Comparison of ENCODE assay signal across 18 mouse cellular contexts in genomic region chr11:75196131-75196530, GRCm38 (mm10). TPM values are rescaled to one million over a fixed set of nuclear protein-coding genes. Genes with fewer than 3 reads are reported as not detected.
A peak's percentile ranks its signal among the peaks of the same experiment; 100 is the strongest.
DNase-seq lines count a peak whose midpoint lies in the region; ATAC-seq lines count a peak whose summit lies in the region.
"Had no signal": no experiment of that assay in that cellular context is flagged by ENCODE, and none has a peak within 500 bp of the region (broad histone marks: within the 10 kb centered on the region; RNA-seq: fewer than 3 reads in every experiment).

No protein-coding gene starts in this region.

- H3K9ac ChIP-seq in heart, embryonic 13.5 days = no peak overlapping the region
- H3K9ac ChIP-seq in hindbrain, embryonic 13.5 days = no peak overlapping the region
- peak overlapping the region; percentile 59 for H3K9ac ChIP-seq in midbrain, embryonic 16.5 days (ENCODE audit: low read depth, low read length)
- H3K9ac ChIP-seq in kidney, embryonic 15.5 days = no peak overlapping the region
- H3K9ac ChIP-seq: embryonic facial prominence, embryonic 15.5 days; limb, embryonic 15.5 days; stomach, embryonic 15.5 days had no signal

- no peak for ATAC-seq in heart, embryonic 13.5 days (ENCODE audit: extremely low read depth, insufficient number of reproducible peaks, low FRiP score, low TSS enrichment)
- no peak for ATAC-seq in hindbrain, embryonic 13.5 days (ENCODE audit: low FRiP score)
- ATAC-seq in midbrain, embryonic 16.5 days = no peak
- no peak for ATAC-seq in kidney, embryonic 15.5 days (replicated peaks; ENCODE audit: low FRiP score)
- ATAC-seq: intestine, postnatal 0 days; Patski had no signal

- H3K4me1 ChIP-seq in heart, embryonic 13.5 days = peaks cover 57% of the 10 kb centered on the region
- peaks cover 56% of the 10 kb centered on the region for H3K4me1 ChIP-seq in hindbrain, embryonic 13.5 days (replicated peaks)
- peaks cover 24% of the 10 kb centered on the region for H3K4me1 ChIP-seq in midbrain, embryonic 16.5 days (ENCODE audit: control insufficient read depth, insufficient read depth, low read length)
- peaks cover 48% of the 10 kb centered on the region for H3K4me1 ChIP-seq in kidney, embryonic 15.5 days

- H3K27me3 ChIP-seq in heart, embryonic 13.5 days (replicated peaks) = peaks cover 68% of the 10 kb centered on the region
- H3K27me3 ChIP-seq in hindbrain, embryonic 13.5 days = peaks cover 87% of the 10 kb centered on the region
- H3K27me3 ChIP-seq in midbrain, embryonic 16.5 days (ENCODE audit: control insufficient read depth, insufficient read depth, low read depth, low read length) = no peaks in the 10 kb centered on the region
- H3K27me3 ChIP-seq in kidney, embryonic 15.5 days = peaks cover 81% of the 10 kb centered on the region

- WGBS in heart, embryonic 13.5 days = 68% methylated on average over 6 of the region's 6 CpGs
- 51% methylated on average over 6 of the region's 6 CpGs for WGBS in hindbrain, embryonic 13.5 days
- WGBS in midbrain, embryonic 16.5 days = 58% methylated on average over 6 of the region's 6 CpGs
- WGBS in kidney, embryonic 15.5 days = 48% methylated on average over 6 of the region's 6 CpGs

- no peaks in the 10 kb centered on the region for H3K9me3 ChIP-seq in heart, embryonic 13.5 days
- H3K9me3 ChIP-seq in hindbrain, embryonic 13.5 days = no peaks in the 10 kb centered on the region
- H3K9me3 ChIP-seq in midbrain, embryonic 16.5 days (replicated peaks; ENCODE audit: control insufficient read depth, low read length, poor library complexity, severe bottlenecking) = no peaks in the 10 kb centered on the region
- H3K9me3 ChIP-seq in kidney, embryonic 15.5 days (replicated peaks) = no peaks in the 10 kb centered on the region
- H3K9me3 ChIP-seq: embryonic facial prominence, embryonic 15.5 days; heart, embryonic 15.5 days; limb, embryonic 15.5 days; stomach, embryonic 15.5 days had no signal

- no peak overlapping the region for H3K27ac ChIP-seq in heart, embryonic 13.5 days (replicated peaks)
- H3K27ac ChIP-seq in hindbrain, embryonic 13.5 days = no peak overlapping the region
- H3K27ac ChIP-seq in midbrain, embryonic 16.5 days (ENCODE audit: low read length) = peak overlapping the region; percentile 74
- no peak overlapping the region for H3K27ac ChIP-seq in kidney, embryonic 15.5 days
- H3K27ac ChIP-seq: embryonic facial prominence, embryonic 15.5 days; heart, embryonic 15.5 days; limb, embryonic 15.5 days; macrophage; stomach, embryonic 15.5 days had no signal

- intact Hi-C loops in heart, postnatal 14 days (cut with DNase I) = no loop called here
- intact Hi-C loops in gastrocnemius, postnatal 36 days (cut with DNase I) = no loop called here

- DNase-seq in cerebellum, adult 18-20 months = peak; percentile 60
- DNase-seq in cerebellum, adult 8-10 months = no peak
- DNase-seq in heart, postnatal 14 days = no peak
- no peak for DNase-seq in gastrocnemius, postnatal 36 days
- DNase-seq: gastrocnemius, postnatal 25 days; lung, adult 18-20 months; thymus, postnatal 4 days had no signal

- peak overlapping the region; percentile 89 for H3K4me2 ChIP-seq in heart, embryonic 13.5 days
- peak overlapping the region; percentile 77 for H3K4me2 ChIP-seq in hindbrain, embryonic 13.5 days
- H3K4me2 ChIP-seq in midbrain, embryonic 16.5 days (ENCODE audit: low read length) = peak overlapping the region; percentile 57
- H3K4me2 ChIP-seq in kidney, embryonic 15.5 days = no peak overlapping the region
- H3K4me2 ChIP-seq: stomach, embryonic 15.5 days had no signal

- H3K36me3 ChIP-seq in heart, embryonic 13.5 days = no peaks in the 10 kb centered on the region
- no peaks in the 10 kb centered on the region for H3K36me3 ChIP-seq in hindbrain, embryonic 13.5 days
- no peaks in the 10 kb centered on the region for H3K36me3 ChIP-seq in midbrain, embryonic 16.5 days (ENCODE audit: control insufficient read depth, insufficient read depth, low read length)
- H3K36me3 ChIP-seq in kidney, embryonic 15.5 days = no peaks in the 10 kb centered on the region
- H3K36me3 ChIP-seq: embryonic facial prominence, embryonic 15.5 days; heart, embryonic 15.5 days; limb, embryonic 15.5 days; stomach, embryonic 15.5 days had no signal

- no peak overlapping the region for H3K4me3 ChIP-seq in heart, embryonic 13.5 days
- peak overlapping the region; percentile 57 for H3K4me3 ChIP-seq in hindbrain, embryonic 13.5 days
- peak overlapping the region; percentile 64 for H3K4me3 ChIP-seq in midbrain, embryonic 16.5 days (ENCODE audit: low read depth, low read length)
- no peak overlapping the region for H3K4me3 ChIP-seq in kidney, embryonic 15.5 days (replicated peaks)
- H3K4me3 ChIP-seq: stomach, embryonic 15.5 days had no signal

RNA-seq across cellular contexts. Expression of gene Rtn4rl1, which starts 2.5 kb away (rescaled TPM):
- 10.2 and 12.4 TPM in 2 replicates for polyA plus RNA-seq in heart, embryonic 13.5 days (2015; fragmentation: Nextera tagmentation; extraction: Ambion mirVana)
- 10 to 100 TPM; 10.6 to 13.2 TPM for total RNA-seq in heart, postnatal 14 days (2021)
- polyA plus RNA-seq in hindbrain, embryonic 13.5 days (2015; fragmentation: Nextera tagmentation; extraction: Ambion mirVana) = 6.2 and 8.0 TPM in 2 replicates
- 17.8 and 19.7 TPM in 2 replicates for polyA plus RNA-seq in midbrain, embryonic 16.5 days (2015; fragmentation: Nextera tagmentation; extraction: Ambion mirVana)
- polyA plus RNA-seq in kidney, embryonic 15.5 days (2015; fragmentation: Nextera tagmentation; extraction: Ambion mirVana) = 3.4 and 3.6 TPM in 2 replicates
- 1 to 10 TPM; 1.0 TPM for total RNA-seq in gastrocnemius, postnatal 36 days (2021)

RNA-seq across cellular contexts. Expression of gene Dph1, which starts 5.1 kb away (rescaled TPM):
- 19.3 and 21.3 TPM in 2 replicates for polyA plus RNA-seq in heart, embryonic 13.5 days (2015; fragmentation: Nextera tagmentation; extraction: Ambion mirVana)
- 1 to 10 TPM; 9.9 TPM for total RNA-seq in heart, postnatal 14 days (2021)
- 14.4 and 15.5 TPM in 2 replicates for polyA plus RNA-seq in hindbrain, embryonic 13.5 days (2015; fragmentation: Nextera tagmentation; extraction: Ambion mirVana)
- 12.5 and 14.0 TPM in 2 replicates for polyA plus RNA-seq in midbrain, embryonic 16.5 days (2015; fragmentation: Nextera tagmentation; extraction: Ambion mirVana)
- 24.6 and 26.3 TPM in 2 replicates for polyA plus RNA-seq in kidney, embryonic 15.5 days (2015; fragmentation: Nextera tagmentation; extraction: Ambion mirVana)
- 1 to 10 TPM; 4.9 to 5.2 TPM for total RNA-seq in gastrocnemius, postnatal 36 days (2021)

RNA-seq across cellular contexts. Expression of gene Ovca2, which starts 17.5 kb away (rescaled TPM):
- polyA plus RNA-seq in heart, embryonic 13.5 days (2015; fragmentation: Nextera tagmentation; extraction: Ambion mirVana) = 15.2 and 16.4 TPM in 2 replicates
- total RNA-seq in heart, postnatal 14 days (2021) = 1 to 10 TPM; 7.1 TPM
- polyA plus RNA-seq in hindbrain, embryonic 13.5 days (2015; fragmentation: Nextera tagmentation; extraction: Ambion mirVana) = 17.0 and 18.2 TPM in 2 replicates
- polyA plus RNA-seq in midbrain, embryonic 16.5 days (2015; fragmentation: Nextera tagmentation; extraction: Ambion mirVana) = 13.3 and 14.5 TPM in 2 replicates
- 25.3 and 27.0 TPM in 2 replicates for polyA plus RNA-seq in kidney, embryonic 15.5 days (2015; fragmentation: Nextera tagmentation; extraction: Ambion mirVana)
- total RNA-seq in gastrocnemius, postnatal 36 days (2021) = 1 to 10 TPM; 2.4 to 3.0 TPM

RNA-seq across cellular contexts. Expression of gene Hic1, which starts 26.8 kb away (rescaled TPM):
- polyA plus RNA-seq in heart, embryonic 13.5 days (2015; fragmentation: Nextera tagmentation; extraction: Ambion mirVana) = 9.4 and 9.5 TPM in 2 replicates
- total RNA-seq in heart, postnatal 14 days (2021) = 10 to 100 TPM; 22.7 to 26.3 TPM
- 3.4 TPM in 2 replicates for polyA plus RNA-seq in hindbrain, embryonic 13.5 days (2015; fragmentation: Nextera tagmentation; extraction: Ambion mirVana)
- 1.3 and 1.8 TPM in 2 replicates for polyA plus RNA-seq in midbrain, embryonic 16.5 days (2015; fragmentation: Nextera tagmentation; extraction: Ambion mirVana)
- 24.3 and 25.9 TPM in 2 replicates for polyA plus RNA-seq in kidney, embryonic 15.5 days (2015; fragmentation: Nextera tagmentation; extraction: Ambion mirVana)
- 1 to 10 TPM; 5.1 to 7.2 TPM for total RNA-seq in gastrocnemius, postnatal 36 days (2021)
- polyA plus RNA-seq: macrophage had no signal

Comparison
In these comparisons a context has a peak if more than half of its experiments do, and no peak if none do; other contexts are left out.
1. DNase-seq: peak in cerebellum, adult 18-20 months (2 of 2); none in cerebellum, adult 8-10 months (single experiment), heart, postnatal 14 days (0 of 2) and gastrocnemius, postnatal 36 days (0 of 2).
2. H3K4me3 ChIP-seq: peak in hindbrain, embryonic 13.5 days (single experiment) and midbrain, embryonic 16.5 days (single experiment); none in heart, embryonic 13.5 days (single experiment) and kidney, embryonic 15.5 days (single experiment).